Mouse (Mus musculus): Measurements from ENCODE around the gene Gabbr2. TPM values are rescaled to one million over a fixed set of nuclear protein-coding genes. Genes with fewer than 3 reads are reported as not detected.

Gene Gabbr2
- polyA plus RNA-seq, 1 experiment from 2014 or later: 0.09 TPM

DNA sequence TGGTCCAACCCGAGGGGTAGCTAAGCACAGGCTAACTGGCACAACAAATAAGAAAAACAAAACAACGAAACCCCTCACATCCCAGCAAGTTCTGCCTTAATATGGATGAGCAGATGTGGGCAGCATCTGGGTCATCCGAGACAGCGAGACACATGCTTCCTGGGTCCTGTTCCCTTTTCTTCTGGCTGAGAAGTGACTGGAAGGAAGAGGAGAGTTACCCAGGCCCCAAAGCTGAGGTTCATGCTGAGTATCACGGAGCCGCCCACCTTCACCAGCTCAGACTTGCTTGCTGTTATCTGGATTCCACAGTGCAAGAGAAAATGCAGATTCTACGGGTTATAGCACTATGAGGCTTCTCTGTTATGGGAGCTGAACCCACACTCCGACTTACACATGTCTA lies 370.7 kb downstream of the Gabbr2 start:
- no peaks in the 10 kb centered on the region for H3K4me1 ChIP-seq (replicated peaks; ENCODE audit: control insufficient read depth, insufficient read depth, low read length)
- H3K9me3 ChIP-seq (ENCODE audit: control insufficient read depth, low read length): no peaks in the 10 kb centered on the region
- no peak for ATAC-seq (ENCODE audit: low read depth)
- no peak overlapping the region for H3K4me3 ChIP-seq (ENCODE audit: low read length)
- H3K27ac ChIP-seq (ENCODE audit: low read length): no peak overlapping the region
- no peak overlapping the region for H3K9ac ChIP-seq (ENCODE audit: low read length)
- no peaks in the 10 kb centered on the region for H3K27me3 ChIP-seq (ENCODE audit: control insufficient read depth, insufficient read depth, low read depth, low read length)
- 76% methylated on average over 8 of the region's 8 CpGs for WGBS
- H3K4me2 ChIP-seq (ENCODE audit: low read depth, low read length): no peak overlapping the region
- H3K36me3 ChIP-seq (ENCODE audit: control insufficient read depth, insufficient read depth, low read length): no peaks in the 10 kb centered on the region

DNA sequence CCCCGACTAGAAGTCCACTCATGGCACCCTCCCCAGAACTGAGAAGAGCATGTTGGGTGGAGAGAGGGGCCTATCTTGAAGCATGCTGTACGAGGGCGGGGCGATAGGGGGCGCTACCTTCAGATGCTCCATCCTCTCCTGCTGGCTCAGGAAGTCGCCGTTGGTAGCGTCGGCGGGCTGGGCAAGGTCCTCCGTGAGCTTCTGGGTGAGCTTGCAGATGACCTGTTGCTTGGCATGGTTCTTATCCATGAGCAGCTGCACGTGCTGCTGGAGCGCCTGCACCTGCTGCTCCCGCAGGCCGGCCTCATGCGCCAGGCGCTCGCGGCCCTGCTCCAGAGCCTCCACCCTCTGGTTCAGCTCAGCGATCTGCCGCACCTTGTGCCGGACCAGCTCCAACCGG lies 371.3 kb downstream of the Gabbr2 start:
- Histone ChIP-seq H3K27ac (ENCODE audit: low read length) (no peak overlapping the region), H3K36me3 (ENCODE audit: control insufficient read depth, insufficient read depth, low read length) (no peaks in the 10 kb centered on the region), H3K4me2 (ENCODE audit: low read depth, low read length) (no peak overlapping the region), H3K9ac (ENCODE audit: low read length) (no peak overlapping the region), H3K27me3 (ENCODE audit: control insufficient read depth, insufficient read depth, low read depth, low read length) (no peaks in the 10 kb centered on the region), H3K4me1 (replicated peaks; ENCODE audit: control insufficient read depth, insufficient read depth, low read length) (no peaks in the 10 kb centered on the region), H3K4me3 (ENCODE audit: low read length) (no peak overlapping the region), H3K9me3 (ENCODE audit: control insufficient read depth, low read length) (no peaks in the 10 kb centered on the region)
- no peak for ATAC-seq (ENCODE audit: low read depth)
- 10% methylated on average over 23 of the region's 23 CpGs for WGBS

DNA sequence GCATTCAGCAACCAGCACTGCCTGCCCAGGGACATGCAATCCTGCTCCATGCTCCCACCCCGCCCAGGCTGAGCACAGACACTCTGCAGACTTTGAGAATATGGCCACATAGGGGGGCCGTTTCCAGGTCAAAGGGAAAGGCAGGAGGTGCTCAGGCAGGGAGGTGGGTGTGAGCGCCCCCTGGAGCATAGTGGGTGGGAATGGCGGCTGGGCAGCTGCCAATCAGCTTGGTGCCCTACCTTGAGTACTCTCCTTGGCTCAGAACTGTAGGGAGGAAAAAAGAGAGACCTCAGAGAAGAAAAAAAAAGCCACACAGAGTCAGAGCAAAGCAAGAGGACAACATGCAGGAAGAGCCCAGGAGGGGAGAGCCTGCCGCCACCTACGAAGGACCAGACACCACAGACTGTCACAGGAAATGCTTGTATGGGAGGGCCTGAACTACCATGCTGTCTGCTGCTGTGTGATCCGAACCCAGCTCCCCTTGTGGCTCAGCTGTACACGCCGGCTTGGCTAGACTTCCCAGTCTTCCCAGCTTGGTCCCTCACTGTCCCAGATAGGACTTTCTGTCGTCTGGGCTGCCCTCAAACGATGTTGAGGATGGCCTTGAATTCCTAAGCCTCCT lies 373.4 kb downstream of the Gabbr2 start:
- no peak overlapping the region for H3K27ac ChIP-seq (ENCODE audit: low read length)
- ATAC-seq (ENCODE audit: low read depth): no peak
- no peak overlapping the region for H3K9ac ChIP-seq (ENCODE audit: low read length)
- no peaks in the 10 kb centered on the region for H3K9me3 ChIP-seq (ENCODE audit: control insufficient read depth, low read length)
- H3K36me3 ChIP-seq (ENCODE audit: control insufficient read depth, insufficient read depth, low read length): no peaks in the 10 kb centered on the region
- H3K27me3 ChIP-seq (ENCODE audit: control insufficient read depth, insufficient read depth, low read depth, low read length): no peaks in the 10 kb centered on the region; the same call in 1 of the 2 replicates
- WGBS: 59% methylated on average over 11 of the region's 11 CpGs
- no peak overlapping the region for H3K4me3 ChIP-seq (ENCODE audit: low read length)
- H3K4me1 ChIP-seq (replicated peaks; ENCODE audit: control insufficient read depth, insufficient read depth, low read length): no peaks in the 10 kb centered on the region
- no peak overlapping the region for H3K4me2 ChIP-seq (ENCODE audit: low read depth, low read length)

DNA sequence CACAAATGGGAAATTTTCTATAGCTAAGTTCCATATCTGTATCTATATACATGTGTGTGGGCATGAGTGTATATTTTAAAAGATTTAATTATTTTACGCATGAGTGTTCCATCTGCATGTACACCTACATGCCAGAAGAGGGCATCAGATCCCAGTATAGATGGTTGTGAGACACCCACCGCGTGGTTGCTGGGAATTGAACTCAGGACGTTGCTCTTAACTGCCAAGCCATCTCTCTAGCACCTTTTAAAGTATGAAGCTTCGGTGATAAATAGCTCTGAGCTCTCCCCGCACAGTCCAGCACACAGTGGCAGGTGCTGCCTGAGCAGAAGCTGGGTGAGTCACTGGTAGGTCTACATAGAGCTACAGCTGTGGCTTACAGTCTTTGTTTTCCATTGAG lies 374.3 kb downstream of the Gabbr2 start:
- Histone ChIP-seq H3K27ac (ENCODE audit: low read length) (no peak overlapping the region), H3K36me3 (ENCODE audit: control insufficient read depth, insufficient read depth, low read length) (no peaks in the 10 kb centered on the region), H3K4me1 (replicated peaks; ENCODE audit: control insufficient read depth, insufficient read depth, low read length) (no peaks in the 10 kb centered on the region), H3K9ac (ENCODE audit: low read length) (no peak overlapping the region), H3K9me3 (ENCODE audit: control insufficient read depth, low read length) (no peaks in the 10 kb centered on the region), H3K4me3 (ENCODE audit: low read length) (no peak overlapping the region), H3K27me3 (ENCODE audit: control insufficient read depth, insufficient read depth, low read depth, low read length) (no peaks in the 10 kb centered on the region; the same call in 1 of the 2 replicates), H3K4me2 (ENCODE audit: low read depth, low read length) (no peak overlapping the region)
- WGBS: 68% methylated on average over 6 of the region's 6 CpGs
- ATAC-seq (ENCODE audit: low read depth): no peak

DNA sequence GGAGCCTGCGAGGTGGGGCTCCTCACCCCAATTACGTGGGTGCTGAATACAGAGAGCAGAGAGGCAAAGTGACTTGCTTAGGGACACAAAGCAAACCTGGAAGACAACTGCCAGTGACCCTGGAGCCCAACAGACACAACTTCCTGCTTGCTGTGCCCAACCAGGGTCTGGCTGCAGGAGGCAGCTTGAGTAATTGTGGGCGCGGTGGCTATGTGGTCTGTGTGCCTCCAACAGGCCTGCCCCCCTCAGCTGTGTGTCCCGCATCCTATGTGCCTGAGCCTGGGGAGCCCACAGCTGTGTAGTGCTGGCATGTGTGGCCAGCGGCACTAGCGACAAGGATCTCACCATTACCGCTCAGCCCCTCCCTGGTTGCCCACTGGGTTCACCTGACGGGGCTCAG lies 377.0 kb downstream of the Gabbr2 start:
- no peak overlapping the region for H3K27ac ChIP-seq (ENCODE audit: low read length)
- no peaks in the 10 kb centered on the region; the same call in 1 of the 2 replicates for H3K27me3 ChIP-seq (ENCODE audit: control insufficient read depth, insufficient read depth, low read depth, low read length)
- no peak overlapping the region for H3K4me2 ChIP-seq (ENCODE audit: low read depth, low read length)
- H3K4me1 ChIP-seq (replicated peaks; ENCODE audit: control insufficient read depth, insufficient read depth, low read length): no peaks in the 10 kb centered on the region
- no peak for ATAC-seq (ENCODE audit: low read depth)
- no peaks in the 10 kb centered on the region for H3K9me3 ChIP-seq (ENCODE audit: control insufficient read depth, low read length)
- H3K36me3 ChIP-seq (ENCODE audit: control insufficient read depth, insufficient read depth, low read length): no peaks in the 10 kb centered on the region
- WGBS: 71% methylated on average over 9 of the region's 9 CpGs
- H3K9ac ChIP-seq (ENCODE audit: low read length): no peak overlapping the region
- no peak overlapping the region for H3K4me3 ChIP-seq (ENCODE audit: low read length)

DNA sequence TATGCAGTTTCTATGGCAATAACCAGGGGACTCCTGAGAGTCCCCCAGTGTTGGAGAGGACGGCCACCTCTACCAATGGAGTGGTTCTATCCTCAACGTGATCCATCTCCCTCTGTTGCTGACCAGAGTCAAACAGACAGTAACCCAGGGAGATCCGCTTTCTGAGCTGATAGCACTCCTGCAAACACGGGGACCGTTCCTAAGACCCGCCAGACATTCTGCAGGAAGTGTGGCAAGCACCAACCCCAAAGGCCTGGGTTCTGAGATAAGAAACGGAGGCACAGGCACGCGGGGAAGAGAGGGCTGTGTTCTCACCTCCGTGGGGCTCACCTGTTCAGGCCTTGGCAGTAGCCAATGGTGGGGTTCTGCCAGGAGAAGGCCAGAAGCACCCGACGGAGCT lies 378.1 kb downstream of the Gabbr2 start:
- 60% methylated on average over 12 of the region's 12 CpGs for WGBS
- ATAC-seq (ENCODE audit: low read depth): no peak
- no peak overlapping the region for H3K4me3 ChIP-seq (ENCODE audit: low read length)
- no peak overlapping the region for H3K27ac ChIP-seq (ENCODE audit: low read length)
- H3K4me1 ChIP-seq (replicated peaks; ENCODE audit: control insufficient read depth, insufficient read depth, low read length): no peaks in the 10 kb centered on the region
- H3K9ac ChIP-seq (ENCODE audit: low read length): no peak overlapping the region
- H3K4me2 ChIP-seq (ENCODE audit: low read depth, low read length): no peak overlapping the region
- no peaks in the 10 kb centered on the region for H3K36me3 ChIP-seq (ENCODE audit: control insufficient read depth, insufficient read depth, low read length)
- H3K27me3 ChIP-seq (ENCODE audit: control insufficient read depth, insufficient read depth, low read depth, low read length): no peaks in the 10 kb centered on the region; the same call in 1 of the 2 replicates
- H3K9me3 ChIP-seq (ENCODE audit: control insufficient read depth, low read length): no peaks in the 10 kb centered on the region

Other genes starting within 250 kb of the Gabbr2 start
- gene Anks6, start 65.6 kb upstream of the Gabbr2 start, polyA plus RNA-seq (2015; fragmentation: Nextera tagmentation; extraction: Ambion mirVana): 2.4 TPM in 2 replicates
- gene Galnt12, start 100.0 kb upstream of the Gabbr2 start, polyA plus RNA-seq (2015; fragmentation: Nextera tagmentation; extraction: Ambion mirVana): 7.9 and 8.3 TPM in 2 replicates
- 31.0 TPM in 2 replicates for gene Col15a1, start 216.3 kb upstream of the Gabbr2 start, polyA plus RNA-seq (2015; fragmentation: Nextera tagmentation; extraction: Ambion mirVana)